Mouse (Mus musculus) ES-Bruce4 (cell line): ENCODE measurements at regions not wholly inside any gene's neighbourhood (a gene's known extent, or its start where the extent isn't known, plus 50 kb on each side); places are given as distances from the start of the nearest gene placed in this dataset.

Source experiments
- H3K27ac ChIP-seq: 2 replicates; pipeline ENCODE4 v1.5.1; 2012; ENCODE audit warnings: low read length, inconsistent platforms; ENCODE audit not compliant: insufficient read depth
- H3K27me3 ChIP-seq: 2 replicates; pipeline ENCODE4 v1.6.1; 2012; ENCODE audit warnings: mild to moderate bottlenecking, low read length, inconsistent platforms; ENCODE audit not compliant: control insufficient read depth, poor library complexity, insufficient read depth, severe bottlenecking
- H3K36me3 ChIP-seq: 2 replicates; pipeline ENCODE4 v1.6.1; 2012; ENCODE audit warnings: inconsistent platforms, mild to moderate bottlenecking, low read length, moderate library complexity; ENCODE audit not compliant: control insufficient read depth, poor library complexity, insufficient read depth, severe bottlenecking
- H3K4me1 ChIP-seq: one replicate; pipeline ENCODE4 v1.8.1; 2011; ENCODE audit warnings: low read length; ENCODE audit not compliant: control insufficient read depth, insufficient read depth
- H3K4me3 ChIP-seq: 2 replicates; pipeline ENCODE4 v1.5.1; 2011; ENCODE audit warnings: low read depth, mild to moderate bottlenecking, low read length
- H3K9ac ChIP-seq: 2 replicates; pipeline ENCODE4 v1.6.1; 2012; ENCODE audit warnings: low read depth, mild to moderate bottlenecking, inconsistent platforms; ENCODE audit not compliant: poor library complexity, severe bottlenecking
- H3K9me3 ChIP-seq: replicated peaks from 2 replicates; pipeline ENCODE4 v1.6.1; 2012; ENCODE audit warnings: mild to moderate bottlenecking, low read length, inconsistent platforms; ENCODE audit not compliant: control insufficient read depth, poor library complexity, insufficient read depth, severe bottlenecking
- CTCF ChIP-seq: IDR thresholded peaks from one replicate; pipeline ENCODE4 v1.8.1; 2011; ENCODE audit warnings: low read depth, low read length
- EP300 ChIP-seq: IDR thresholded peaks from 2 replicates; pipeline ENCODE4 v1.6.1; 2011; ENCODE audit warnings: low read depth, low read length; ENCODE audit not compliant: insufficient read depth
- POLR2A ChIP-seq: IDR thresholded peaks from one replicate; pipeline ENCODE4 v1.8.1; 2011; ENCODE audit warnings: low read length; ENCODE audit not compliant: insufficient read depth

GRCm38 (mm10) chr11:44229996-44230395 lies 169.9 kb upstream of the Il12b start:
- Histone ChIP-seq H3K4me3 (no peak overlapping the region), H3K36me3 (no peaks in the 10 kb centered on the region), H3K9ac (no peak overlapping the region), H3K27ac (no peak overlapping the region), H3K4me1 (no peaks in the 10 kb centered on the region), H3K27me3 (no peaks in the 10 kb centered on the region; the same call in 1 of the 2 replicates), H3K9me3 (no peaks in the 10 kb centered on the region)
- no peak for TF ChIP-seq CTCF

GRCm38 (mm10) chr11:44235456-44235855 lies 164.4 kb upstream of the Il12b start:
- H3K4me1 ChIP-seq = no peaks in the 10 kb centered on the region
- no peak for TF ChIP-seq POLR2A
- no peak for TF ChIP-seq CTCF
- no peak for TF ChIP-seq EP300
- H3K27me3 ChIP-seq = no peaks in the 10 kb centered on the region
- no peaks in the 10 kb centered on the region for H3K36me3 ChIP-seq
- H3K27ac ChIP-seq = no peak overlapping the region
- H3K9me3 ChIP-seq = no peaks in the 10 kb centered on the region
- no peak overlapping the region for H3K4me3 ChIP-seq
- H3K9ac ChIP-seq = no peak overlapping the region

- Histone ChIP-seq H3K9ac (no peak overlapping the region), H3K27ac (no peak overlapping the region)
- no peak for TF ChIP-seq EP300
- TF ChIP-seq POLR2A = no peak
- no peak for TF ChIP-seq CTCF
Measured at GRCm38 (mm10) chr11:44238051-44238450, 161.8 kb upstream of the Il12b start.

GRCm38 (mm10) chr11:44238598-44238997 lies 161.3 kb upstream of the Il12b start:
- TF ChIP-seq EP300 (no peak), POLR2A (no peak), CTCF (no peak)

More at GRCm38 (mm10) chr11:44238051-44238450, 161.8 kb upstream of the Il12b start:
- Histone ChIP-seq H3K9me3 (no peaks in the 10 kb centered on the region), H3K4me1 (no peaks in the 10 kb centered on the region), H3K4me3 (no peak overlapping the region), H3K36me3 (no peaks in the 10 kb centered on the region), H3K27me3 (no peaks in the 10 kb centered on the region; the same call in 1 of the 2 replicates)

GRCm38 (mm10) chr11:44243184-44243583 lies 156.7 kb upstream of the Il12b start:
- H3K9ac ChIP-seq = no peak overlapping the region
- no peak for TF ChIP-seq EP300
- no peak for TF ChIP-seq POLR2A
- no peak for TF ChIP-seq CTCF
- no peaks in the 10 kb centered on the region for H3K4me1 ChIP-seq
- H3K27me3 ChIP-seq = no peaks in the 10 kb centered on the region; the same call in 1 of the 2 replicates
- H3K36me3 ChIP-seq = no peaks in the 10 kb centered on the region
- no peak overlapping the region for H3K27ac ChIP-seq
- no peak overlapping the region for H3K4me3 ChIP-seq
- H3K9me3 ChIP-seq = no peaks in the 10 kb centered on the region

More at GRCm38 (mm10) chr11:44238598-44238997, 161.3 kb upstream of the Il12b start:
- Histone ChIP-seq H3K27me3 (no peaks in the 10 kb centered on the region; the same call in 1 of the 2 replicates), H3K9ac (no peak overlapping the region), H3K27ac (no peak overlapping the region), H3K36me3 (no peaks in the 10 kb centered on the region), H3K9me3 (no peaks in the 10 kb centered on the region), H3K4me1 (no peaks in the 10 kb centered on the region), H3K4me3 (no peak overlapping the region)

GRCm38 (mm10) chr11:44251821-44252220 lies 148.0 kb upstream of the Il12b start:
- Histone ChIP-seq H3K27me3 (no peaks in the 10 kb centered on the region; the same call in none of the 2 replicates), H3K4me1 (no peaks in the 10 kb centered on the region), H3K36me3 (no peaks in the 10 kb centered on the region), H3K4me3 (no peak overlapping the region), H3K27ac (no peak overlapping the region), H3K9ac (no peak overlapping the region), H3K9me3 (no peaks in the 10 kb centered on the region)
- TF ChIP-seq EP300 (no peak), CTCF (no peak), POLR2A (no peak)
